Mouse (Mus musculus) lung, embryonic 14.5 days (tissue): ENCODE data around the gene Sertad2. TPM values are rescaled to one million over a fixed set of nuclear protein-coding genes. Genes with fewer than 3 reads are reported as not detected.

Experiments used
- ATAC-seq: fragments of 200-750 bp; cut with Nextera tagmentation; 2 replicates; pipeline ENCODE4 v1.8.0; 2017; ENCODE audit warnings: mild to moderate bottlenecking, moderate TSS enrichment, moderate library complexity; ENCODE audit not compliant: insufficient read depth
- DNase-seq: peaks from one replicate; pipeline ENCODE4 v3.0.0-alpha.2; 2015
- H3K27ac ChIP-seq: fragments of 300-500 bp; sonication (generic); 2 replicates; pipeline ENCODE4 v1.5.1; 2014; ENCODE audit warnings: low read depth, mild to moderate bottlenecking, moderate library complexity
- H3K27me3 ChIP-seq: fragments of 300-500 bp; sonication (generic); 2 replicates; pipeline ENCODE4 v1.6.1; 2014; ENCODE audit warnings: low read length, control low read depth; ENCODE audit not compliant: insufficient read depth
- H3K36me3 ChIP-seq: fragments of 300-500 bp; sonication (generic); 2 replicates; pipeline ENCODE4 v1.6.1; 2014; ENCODE audit warnings: control low read depth; ENCODE audit not compliant: insufficient read depth
- H3K4me1 ChIP-seq: fragments of 300-500 bp; sonication (generic); 2 replicates; pipeline ENCODE4 v1.6.1; 2014; ENCODE audit warnings: antibody characterized with exemption, control low read depth; ENCODE audit not compliant: insufficient read depth
- H3K4me2 ChIP-seq: fragments of 300-500 bp; sonication (generic); 2 replicates; pipeline ENCODE4 v1.6.1; 2014; ENCODE audit warnings: mild to moderate bottlenecking
- H3K4me3 ChIP-seq: fragments of 300-500 bp; sonication (generic); 2 replicates; pipeline ENCODE4 v1.5.1; 2014; ENCODE audit warnings: low read depth, low read length
- H3K9ac ChIP-seq: fragments of 300-500 bp; sonication (generic); 2 replicates; pipeline ENCODE4 v1.6.1; 2014
- H3K9me3 ChIP-seq: fragments of 300-500 bp; sonication (generic); 2 replicates; pipeline ENCODE4 v1.6.1; 2016; ENCODE audit warnings: low read depth, low read length, control low read depth
- CTCF ChIP-seq: IDR thresholded peaks from 2 replicates; pipeline ENCODE4 v1.5.1; 2016; ENCODE audit warnings: antibody characterized with exemption, low read depth
- WGBS: fragments of 180-500 bp; shearing (Covaris S2); extraction: QIAGEN DNeasy Blood & Tissue Kit; methylation state at CpG from one replicate; pipeline ENCODE4 v1.1.7; 2014; 5-methylcytosine and 5-hydroxymethylcytosine counted together
- polyA plus RNA-seq: library from polyadenylated mRNA; unstranded; fragments of >200 nt; fragmentation: Nextera tagmentation; extraction: Ambion mirVana; gene quantifications from 2 replicates; pipeline ENCODE4 v1.2.1, GENCODE M21; 2014

The Sertad2 gene
- polyA plus RNA-seq, 1 experiment from 2014 or later = 45.8 TPM

DNA sequence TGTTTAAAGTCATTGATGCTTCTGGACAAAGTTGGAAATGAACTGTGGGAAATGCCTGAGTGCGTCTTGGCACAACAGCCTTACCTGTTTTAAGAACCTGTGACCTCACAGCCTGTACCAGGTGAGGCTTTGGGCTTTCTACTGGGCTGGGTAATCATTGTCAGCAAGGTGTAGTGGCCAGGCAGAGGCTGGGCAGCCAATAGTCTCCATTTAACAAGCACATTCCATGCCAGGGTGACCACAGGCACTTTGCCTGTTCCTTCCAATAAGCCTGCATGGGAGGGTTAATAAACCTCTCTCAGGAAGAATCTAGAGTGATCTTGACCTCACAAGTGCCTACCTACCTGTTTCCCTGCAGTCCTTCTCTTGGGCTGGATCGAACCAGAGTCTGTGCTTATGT, 21.7 kb upstream of the Sertad2 start:
- 81% methylated on average over 2 of the region's 2 CpGs for WGBS
- Histone ChIP-seq H3K9ac (no peak overlapping the region), H3K4me2 (no peak overlapping the region), H3K4me3 (no peak overlapping the region), H3K4me1 (no peaks in the 10 kb centered on the region), H3K36me3 (no peaks in the 10 kb centered on the region), H3K27me3 (no peaks in the 10 kb centered on the region), H3K27ac (no peak overlapping the region), H3K9me3 (no peaks in the 10 kb centered on the region)
- ATAC-seq = no peak
- TF ChIP-seq CTCF = no peak
- DNase-seq = no peak

- TF ChIP-seq CTCF = no peak
- Histone ChIP-seq H3K9me3 (no peaks in the 10 kb centered on the region), H3K9ac (no peak overlapping the region), H3K27me3 (no peaks in the 10 kb centered on the region), H3K4me1 (no peaks in the 10 kb centered on the region), H3K4me2 (no peak overlapping the region), H3K36me3 (no peaks in the 10 kb centered on the region), H3K4me3 (no peak overlapping the region), H3K27ac (no peak overlapping the region)
- DNase-seq = no peak
- no peak for ATAC-seq
- WGBS = 62% methylated on average over 4 of the region's 4 CpGs
Measured at GRCm38 (mm10) chr11:20522750-20523149, 20.3 kb upstream of the Sertad2 start.

- no peak for TF ChIP-seq CTCF
- WGBS = 97% methylated on average over 1 of the region's 1 CpGs
- ATAC-seq = no peak
Measured at GRCm38 (mm10) chr11:20524435-20524834, 18.6 kb upstream of the Sertad2 start.

GRCm38 (mm10) chr11:20525909-20526308, 17.1 kb upstream of the Sertad2 start:
- Histone ChIP-seq H3K27ac (no peak overlapping the region), H3K9ac (no peak overlapping the region), H3K4me1 (no peaks in the 10 kb centered on the region), H3K36me3 (no peaks in the 10 kb centered on the region), H3K9me3 (no peaks in the 10 kb centered on the region), H3K4me2 (no peak overlapping the region), H3K4me3 (no peak overlapping the region), H3K27me3 (no peaks in the 10 kb centered on the region)
- TF ChIP-seq CTCF = no peak
- no peak for ATAC-seq
- no peak for DNase-seq
- whole genome bisulfite sequencing = 71% methylated on average over 8 of the region's 8 CpGs

More at GRCm38 (mm10) chr11:20524435-20524834, 18.6 kb upstream of the Sertad2 start:
- H3K27ac ChIP-seq = no peak overlapping the region
- H3K9me3 ChIP-seq = no peaks in the 10 kb centered on the region
- no peak overlapping the region for H3K4me2 ChIP-seq
- DNase-seq = no peak
- no peaks in the 10 kb centered on the region for H3K4me1 ChIP-seq
- no peak overlapping the region for H3K9ac ChIP-seq
- no peaks in the 10 kb centered on the region for H3K27me3 ChIP-seq
- H3K4me3 ChIP-seq = no peak overlapping the region
- no peaks in the 10 kb centered on the region for H3K36me3 ChIP-seq

GRCm38 (mm10) chr11:20527901-20528300, 15.2 kb upstream of the Sertad2 start:
- DNase-seq (no peak), ATAC-seq (no peak)
- TF ChIP-seq CTCF = no peak
- H3K4me3 ChIP-seq = no peak overlapping the region
- WGBS = 87% methylated on average over 3 of the region's 3 CpGs
- H3K4me2 ChIP-seq = no peak overlapping the region
- H3K4me1 ChIP-seq = no peaks in the 10 kb centered on the region
- no peak overlapping the region for H3K27ac ChIP-seq
- no peaks in the 10 kb centered on the region for H3K9me3 ChIP-seq
- no peaks in the 10 kb centered on the region for H3K27me3 ChIP-seq
- H3K36me3 ChIP-seq = no peaks in the 10 kb centered on the region
- no peak overlapping the region for H3K9ac ChIP-seq

DNA sequence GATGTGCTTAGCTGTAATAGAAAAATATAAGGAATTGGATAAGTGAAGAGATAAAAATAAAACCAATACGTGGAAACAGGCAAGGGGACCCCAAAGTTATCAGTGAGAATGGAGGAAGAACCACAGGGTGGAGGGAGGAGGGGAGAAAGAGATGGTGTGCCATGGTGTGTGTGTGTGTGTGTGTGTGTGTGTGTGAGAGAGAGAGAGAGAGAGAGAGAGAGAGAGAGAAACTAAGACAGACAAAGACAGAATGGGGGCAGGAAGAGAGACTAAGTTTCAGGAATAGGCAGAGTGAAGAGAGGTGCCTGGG, 11.4 kb upstream of the Sertad2 start:
- peak overlapping the region; percentile 83; the same call in 1 of the 2 replicates for H3K27ac ChIP-seq
- H3K4me2 ChIP-seq = peak overlapping the region; percentile 81
- H3K4me1 ChIP-seq = no peaks in the 10 kb centered on the region
- no peaks in the 10 kb centered on the region for H3K36me3 ChIP-seq
- peak overlapping the region; percentile 66 for H3K9ac ChIP-seq
- no peaks in the 10 kb centered on the region for H3K27me3 ChIP-seq
- no peak for TF ChIP-seq CTCF
- ATAC-seq (no peak), DNase-seq (peak; percentile 5)
- WGBS = 3% methylated on average over 1 of the region's 1 CpGs
- H3K9me3 ChIP-seq = no peaks in the 10 kb centered on the region
- peak overlapping the region; percentile 53 for H3K4me3 ChIP-seq

- WGBS = under 1% methylated on average over 42 of the region's 42 CpGs
- H3K27ac ChIP-seq = peak overlapping the region; percentile 83
- peak overlapping the region; percentile 66 for H3K9ac ChIP-seq
- peak overlapping the region; percentile 53 for H3K4me3 ChIP-seq
- peak overlapping the region; percentile 81 for H3K4me2 ChIP-seq
- no peaks in the 10 kb centered on the region for H3K4me1 ChIP-seq
- no peaks in the 10 kb centered on the region for H3K36me3 ChIP-seq
- ATAC-seq = peak; percentile 94
- H3K9me3 ChIP-seq = no peaks in the 10 kb centered on the region
- peak; percentile 82 for DNase-seq
- TF ChIP-seq CTCF = peak; percentile 33
- no peaks in the 10 kb centered on the region for H3K27me3 ChIP-seq
Measured at GRCm38 (mm10) chr11:20531992-20532881, 10.8 kb upstream of the Sertad2 start.
